Mouse (Mus musculus) CH12.LX (cell line): ENCODE data around the gene 4921517D22Rik. TPM values are rescaled to one million over a fixed set of nuclear protein-coding genes. Genes with fewer than 3 reads are reported as not detected.
"Not testable (repeated sequence)": the region's sequence is repeated elsewhere in the genome, so short reads cannot be mapped to it uniquely, and the experiment has no call there.

ENCODE experiments used
- DNase-seq: peaks from one replicate; pipeline ENCODE4 v3.0.0-alpha.2; 2013; ENCODE audit errors: extremely low read depth
- H3K27ac ChIP-seq: 2 replicates; pipeline ENCODE4 v1.5.1; 2012; ENCODE audit warnings: low read depth, mild to moderate bottlenecking, control low read depth, moderate library complexity; ENCODE audit not compliant: insufficient read depth
- H3K27me3 ChIP-seq: replicated peaks from 2 replicates; pipeline ENCODE3; 2012; ENCODE audit warnings: inconsistent platforms
- H3K36me3 ChIP-seq, 2 experiments: replicated peaks in 1 of 2; 2 replicates each; pipeline versions ENCODE3 to v1.6.1; 2012; ENCODE audit warnings: inconsistent platforms in 1 of 2, low read length in 1 of 2, mild to moderate bottlenecking in 1 of 2, mixed read lengths in 1 of 2, moderate library complexity in 1 of 2; ENCODE audit not compliant: control insufficient read depth in 1 of 2, insufficient read depth in 1 of 2
- H3K4me1 ChIP-seq, 2 experiments: 2 replicates each; pipeline ENCODE4 v1.6.1; 2012; ENCODE audit warnings: inconsistent platforms in 1 of 2, moderate library complexity in 1 of 2; ENCODE audit not compliant: insufficient read depth in 2 of 2, control insufficient read depth in 1 of 2
- H3K4me2 ChIP-seq: 2 replicates; pipeline ENCODE4 v1.6.1; 2012; ENCODE audit warnings: low read depth, mild to moderate bottlenecking, control low read depth; ENCODE audit not compliant: poor library complexity, insufficient read depth, severe bottlenecking
- H3K4me3 ChIP-seq, 3 experiments: fragments of 150-350 bp in 1 of 3; sonication (generic) in 1 of 3; replicated peaks in 1 of 3; 2 replicates each; pipeline versions ENCODE3 to v1.5.1; 2011 to 2012; ENCODE audit warnings: low read depth in 2 of 3, low read length in 2 of 3, mild to moderate bottlenecking in 2 of 3, moderate library complexity in 2 of 3, control low read depth in 1 of 3, improper control_type of control experiment in 1 of 3, inconsistent platforms in 1 of 3, mixed read lengths in 1 of 3; ENCODE audit not compliant: poor library complexity in 1 of 3
- H3K79me2 ChIP-seq: replicated peaks from 2 replicates; pipeline ENCODE4 v1.6.1; 2012; ENCODE audit warnings: mild to moderate bottlenecking, moderate library complexity; ENCODE audit not compliant: control insufficient read depth, poor library complexity, insufficient read depth, severe bottlenecking; ENCODE audit errors: extremely low read depth
- H3K9ac ChIP-seq: 2 replicates; pipeline ENCODE4 v1.6.1; 2012; ENCODE audit warnings: low read depth, mild to moderate bottlenecking, control low read depth, moderate library complexity; ENCODE audit not compliant: insufficient read depth
- H3K9me3 ChIP-seq: replicated peaks from 2 replicates; pipeline ENCODE3; 2012; ENCODE audit warnings: low read length, inconsistent platforms, mixed read lengths
- BHLHE40 ChIP-seq: IDR thresholded peaks from 2 replicates; pipeline ENCODE4 v1.6.1; 2011; ENCODE audit warnings: mild to moderate bottlenecking, low read depth, low read length, improper control_type of control experiment
- CHD1 ChIP-seq: IDR thresholded peaks from 2 replicates; pipeline ENCODE4 v1.6.1; 2012; ENCODE audit warnings: low read depth, low read length, improper control_type of control experiment, inconsistent platforms
- CHD2 ChIP-seq: IDR thresholded peaks from 2 replicates; pipeline ENCODE4 v1.6.1; 2011; ENCODE audit warnings: low read length, improper control_type of control experiment
- CTCF ChIP-seq, 2 experiments: IDR thresholded peaks in 1 of 2; conservative IDR thresholded peaks in 1 of 2; 2 replicates each; pipeline ENCODE4 v1.5.1; 2011 to 2012; ENCODE audit warnings: low read depth in 2 of 2, low read length in 2 of 2, improper control_type of control experiment in 1 of 2, inconsistent platforms in 1 of 2, mild to moderate bottlenecking in 1 of 2, moderate library complexity in 1 of 2
- EP300 ChIP-seq: IDR thresholded peaks from 2 replicates; pipeline ENCODE4 v1.6.1; 2011; ENCODE audit warnings: low read length, improper control_type of control experiment
- ETS1 ChIP-seq: conservative IDR thresholded peaks from 2 replicates; pipeline ENCODE4 v1.6.1; 2012; ENCODE audit warnings: low read depth, mild to moderate bottlenecking, inconsistent platforms, low read length, improper control_type of control experiment, moderate library complexity
- GABPA ChIP-seq: IDR thresholded peaks from 2 replicates; pipeline ENCODE4 v1.6.1; 2012; ENCODE audit warnings: low read depth, low read length, improper control_type of control experiment, inconsistent platforms; ENCODE audit not compliant: insufficient replicate concordance
- HCFC1 ChIP-seq: IDR thresholded peaks from 2 replicates; pipeline ENCODE4 v1.6.1; 2012; ENCODE audit warnings: low read depth, mild to moderate bottlenecking, inconsistent platforms, low read length, improper control_type of control experiment
- IRF4 ChIP-seq: IDR thresholded peaks from 2 replicates; pipeline ENCODE4 v1.6.1; 2014; ENCODE audit warnings: low read depth, mild to moderate bottlenecking, inconsistent platforms, low read length, improper control_type of control experiment
- JUN ChIP-seq: IDR thresholded peaks from 2 replicates; pipeline ENCODE4 v1.6.1; 2011; ENCODE audit warnings: low read depth, mild to moderate bottlenecking, low read length, improper control_type of control experiment, moderate library complexity; ENCODE audit not compliant: insufficient read depth
- JUND ChIP-seq: conservative IDR thresholded peaks from 2 replicates; pipeline ENCODE4 v1.6.1; 2011; ENCODE audit warnings: low read depth, low read length, improper control_type of control experiment
- MAX ChIP-seq: IDR thresholded peaks from 2 replicates; pipeline ENCODE4 v1.6.1; 2011; ENCODE audit warnings: low read length, improper control_type of control experiment
- MAZ ChIP-seq: IDR thresholded peaks from 2 replicates; pipeline ENCODE4 v1.6.1; 2012; ENCODE audit warnings: low read depth, mild to moderate bottlenecking, inconsistent platforms, low read length, improper control_type of control experiment, moderate library complexity
- MEF2A ChIP-seq: IDR thresholded peaks from 2 replicates; pipeline ENCODE4 v1.6.1; 2014; ENCODE audit warnings: low read depth, mild to moderate bottlenecking, inconsistent platforms, low read length, improper control_type of control experiment, borderline replicate concordance
- MYC ChIP-seq: IDR thresholded peaks from 2 replicates; pipeline ENCODE4 v1.6.1; 2011; ENCODE audit warnings: low read depth, mild to moderate bottlenecking, improper control_type of control experiment, low read length
- NRF1 ChIP-seq: IDR thresholded peaks from 2 replicates; pipeline ENCODE4 v1.6.1; 2014; ENCODE audit warnings: low read depth, mild to moderate bottlenecking, inconsistent platforms, low read length, improper control_type of control experiment, moderate library complexity
- POLR2A ChIP-seq: IDR thresholded peaks from 2 replicates; pipeline ENCODE4 v1.6.1; 2011; ENCODE audit warnings: low read depth, mild to moderate bottlenecking, improper control_type of control experiment, low read length
- RAD21 ChIP-seq: IDR thresholded peaks from 2 replicates; pipeline ENCODE4 v1.6.1; 2011; ENCODE audit warnings: low read depth, mild to moderate bottlenecking, low read length, improper control_type of control experiment, moderate library complexity
- SIN3A ChIP-seq: IDR thresholded peaks from 2 replicates; pipeline ENCODE4 v1.6.1; 2012; ENCODE audit warnings: low read length, improper control_type of control experiment, inconsistent platforms
- TBP ChIP-seq: conservative IDR thresholded peaks from 2 replicates; pipeline ENCODE4 v1.6.1; 2011; ENCODE audit warnings: low read depth, low read length, improper control_type of control experiment
- TCF12 ChIP-seq: IDR thresholded peaks from 2 replicates; pipeline ENCODE4 v1.6.1; 2014; ENCODE audit warnings: low read depth, mild to moderate bottlenecking, inconsistent platforms, low read length, improper control_type of control experiment
- UBTF ChIP-seq: IDR thresholded peaks from 2 replicates; pipeline ENCODE4 v1.6.1; 2012; ENCODE audit warnings: low read depth, mild to moderate bottlenecking, inconsistent platforms, low read length, improper control_type of control experiment, moderate library complexity
- USF1 ChIP-seq: IDR thresholded peaks from 2 replicates; pipeline ENCODE4 v1.6.1; 2014; ENCODE audit warnings: low read depth, mild to moderate bottlenecking, inconsistent platforms, low read length, improper control_type of control experiment
- ZC3H11A ChIP-seq: IDR thresholded peaks from 2 replicates; pipeline ENCODE4 v1.6.1; 2012; ENCODE audit warnings: low read depth, mild to moderate bottlenecking, inconsistent platforms, low read length, improper control_type of control experiment
- ZNF384 ChIP-seq: IDR thresholded peaks from 2 replicates; pipeline ENCODE4 v1.6.1; 2012; ENCODE audit warnings: low read depth, low read length, improper control_type of control experiment, inconsistent platforms
- dilution Hi-C: fragments of 300-500 bp; cut with MboI; formaldehyde crosslinking; loops from 2 replicates; pipeline ENCODE4 v1.14.3; 2020; ENCODE audit warnings: low sequenced_read_pairs; ENCODE audit not compliant: extremely low pct_unique_long_range_greater_than_20kb, extremely low pct_ligation_motif_present
- in situ Hi-C: fragments of 300-500 bp; cut with MboI; formaldehyde crosslinking; loops from 3 replicates; pipeline ENCODE4 v1.14.3; 2019; ENCODE audit warnings: low sequenced_read_pairs, low pct_ligation_motif_present, low pct_unique_long_range_greater_than_20kb, mixed read lengths
- polyA plus RNA-seq: library from polyadenylated mRNA; unstranded; fragments of >175 nt; gene quantifications from 2 replicates; pipeline ENCODE4 v1.2.1, GENCODE M21; 2012; ENCODE audit warnings: low read depth; ENCODE audit not compliant: insufficient read length
- total RNA-seq, 2 experiments: library from RNA; depleted of rRNA; stranded (reverse); fragments of 300-350 nt in 1 of 2; fragments of >200 nt in 1 of 2; gene quantifications; 2 replicates each; pipeline ENCODE4 v1.2.3; 2012 to 2014

Gene 4921517D22Rik
- total and polyA plus RNA-seq, 3 experiments, result not detected

GRCm38 (mm10) chr13:59713710-59714109 lies 19.8 kb upstream of the 4921517D22Rik start (continued):
- TF ChIP-seq BHLHE40 (no peak; the same call in 1 of the 2 replicates), ETS1 (peak; percentile 64), SIN3A (no peak), TBP (0 out of 2 replicates have a peak, but pooled peaks have one; percentile 37), UBTF (no peak), HCFC1 (no peak), MAZ (no peak), GABPA (no peak), MEF2A (peak; percentile 59; the same call in 1 of the 2 replicates), MYC (peak; percentile 33; the same call in 1 of the 2 replicates), ZC3H11A (no peak), TCF12 (peak; percentile 53; the same call in 1 of the 2 replicates), RAD21 (no peak), JUND (no peak), POLR2A (no peak), CHD2 (no peak), ZNF384 (no peak), JUN (no peak), USF1 (no peak)

GRCm38 (mm10) chr13:59711984-59712383 lies 18.1 kb upstream of the 4921517D22Rik start, which contains the start of gene Spata31d1b:
TSS of gene Spata31d1b (plus strand) at chr13:59712284.
- H3K9me3 ChIP-seq, H3K27me3 ChIP-seq, H3K4me2 ChIP-seq, H3K4me3 ChIP-seq, dilution Hi-C loops, H3K27ac ChIP-seq, H3K79me2 ChIP-seq, DNase-seq, H3K9ac ChIP-seq, H3K36me3 ChIP-seq, in situ Hi-C loops: not testable (repeated sequence)
- peaks cover 15 to 25% of the 10 kb centered on the region in 2 experiments for H3K4me1 ChIP-seq

GRCm38 (mm10) chr13:59710230-59710629 lies 16.3 kb upstream of the 4921517D22Rik start, which contains the start of gene Spata31d1a:
TSS of gene Spata31d1a (minus strand) at chr13:59710330.
- dilution Hi-C loops, result no loop called here
- Histone ChIP-seq H3K9ac (no peak within 1 kb of the TSS), H3K27me3 (peaks cover 2% of the 10 kb centered on the region), H3K9me3 (no peaks in the 10 kb centered on the region), H3K27ac (no peak within 1 kb of the TSS), H3K4me3 (no peak within 1 kb of the TSS), H3K4me2 (no peak within 1 kb of the TSS), H3K36me3 (no peaks in the 10 kb centered on the region), H3K4me1 (peaks cover 15 to 23% of the 10 kb centered on the region in 2 experiments), H3K79me2 (no peaks in the 10 kb centered on the region)
- in situ Hi-C loops, result no loop called here
- TF ChIP-seq IRF4 (no peak), USF1 (no peak), HCFC1 (no peak), EP300 (no peak), CHD1 (no peak), MAX (no peak), CTCF (conservative IDR thresholded peaks at IDR 0.05 in 1 of 2, IDR thresholded peaks at IDR 0.05 in 1 of 2; ENCODE audit: low read depth in 2 of 2, low read length in 2 of 2) (no peak), CHD2 (no peak), MYC (no peak), TCF12 (no peak), NRF1 (no peak), JUND (no peak), JUN (no peak), MEF2A (no peak), BHLHE40 (no peak)
- no peak for DNase-seq
